Mouse (Mus musculus) heart, embryonic 12.5 days (tissue): Measurements from ENCODE around the gene Rras2. TPM values are rescaled to one million over a fixed set of nuclear protein-coding genes. Genes with fewer than 3 reads are reported as not detected.

Experiments
- ATAC-seq: fragments of 200-750 bp; cut with Nextera tagmentation; 2 replicates; pipeline ENCODE4 v1.8.0; 2017; ENCODE audit warnings: moderate TSS enrichment, moderate library complexity; ENCODE audit not compliant: insufficient number of reproducible peaks, low FRiP score
- H3K27ac ChIP-seq: fragments of 300-500 bp; sonication (generic); 2 replicates; pipeline ENCODE4 v1.5.1; 2016; ENCODE audit warnings: mild to moderate bottlenecking, moderate library complexity; ENCODE audit not compliant: poor library complexity, severe bottlenecking
- H3K27me3 ChIP-seq: fragments of 300-500 bp; sonication (generic); replicated peaks from 2 replicates; pipeline ENCODE4 v1.6.1; 2016; ENCODE audit warnings: mild to moderate bottlenecking, moderate library complexity
- H3K36me3 ChIP-seq: fragments of 300-500 bp; sonication (generic); 2 replicates; pipeline ENCODE4 v1.6.1; 2016; ENCODE audit warnings: mild to moderate bottlenecking, moderate library complexity
- H3K4me1 ChIP-seq: fragments of 300-500 bp; sonication (generic); replicated peaks from 2 replicates; pipeline ENCODE4 v1.6.1; 2016; ENCODE audit warnings: mild to moderate bottlenecking
- H3K4me2 ChIP-seq: fragments of 300-500 bp; sonication (generic); 2 replicates; pipeline ENCODE4 v1.6.1; 2016; ENCODE audit warnings: mild to moderate bottlenecking, moderate library complexity
- H3K4me3 ChIP-seq: fragments of 300-500 bp; sonication (generic); 2 replicates; pipeline ENCODE4 v1.5.1; 2016; ENCODE audit warnings: mild to moderate bottlenecking
- H3K9ac ChIP-seq: fragments of 300-500 bp; sonication (generic); 2 replicates; pipeline ENCODE4 v1.6.1; 2016; ENCODE audit warnings: mild to moderate bottlenecking, moderate library complexity
- H3K9me3 ChIP-seq: fragments of 300-500 bp; sonication (generic); replicated peaks from 2 replicates; pipeline ENCODE4 v1.6.1; 2016; ENCODE audit warnings: mild to moderate bottlenecking, moderate library complexity
- WGBS: fragments of 180-500 bp; shearing (Covaris S2); methylation state at CpG from one replicate; pipeline ENCODE4 v1.1.7; 2016; 5-methylcytosine and 5-hydroxymethylcytosine counted together
- polyA plus RNA-seq: library from polyadenylated mRNA; unstranded; fragments of >200 nt; fragmentation: Nextera tagmentation; extraction: Ambion mirVana; gene quantifications from 2 replicates; pipeline ENCODE4 v1.2.1, GENCODE M21; 2016

Gene Rras2
- polyA plus RNA-seq, 1 experiment from 2014 or later: 65.6 TPM

DNA sequence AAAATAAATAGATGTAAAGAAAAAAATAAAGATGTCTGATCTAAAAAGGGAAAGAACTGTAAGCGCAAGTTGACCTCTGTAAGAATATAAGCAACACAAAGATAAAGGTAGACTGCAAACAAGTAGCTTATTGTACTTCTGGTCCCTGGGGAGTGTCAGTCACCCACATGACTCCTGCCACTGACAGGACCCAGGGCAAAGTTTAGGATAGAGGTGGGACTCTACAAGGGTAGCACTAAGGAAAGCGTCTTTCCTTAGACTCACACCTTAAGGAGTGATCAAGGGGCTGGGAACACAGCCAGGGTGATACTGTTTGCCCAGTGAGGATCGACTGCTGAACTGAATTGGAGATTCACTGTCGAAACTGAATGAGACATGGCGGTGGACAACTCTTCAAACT, 28.7 kb downstream of the Rras2 start:
- peak overlapping the region; percentile 10; the same call in 1 of the 2 replicates for H3K4me2 ChIP-seq
- H3K27me3 ChIP-seq: no peaks in the 10 kb centered on the region
- no peaks in the 10 kb centered on the region for H3K36me3 ChIP-seq
- H3K9ac ChIP-seq: no peak overlapping the region
- no peak overlapping the region; the same call in 1 of the 2 replicates for H3K27ac ChIP-seq
- ATAC-seq: no peak
- no peaks in the 10 kb centered on the region for H3K9me3 ChIP-seq
- no peak overlapping the region for H3K4me3 ChIP-seq
- WGBS: 38% methylated on average over 5 of the region's 5 CpGs
- H3K4me1 ChIP-seq: peaks cover 66% of the 10 kb centered on the region

DNA sequence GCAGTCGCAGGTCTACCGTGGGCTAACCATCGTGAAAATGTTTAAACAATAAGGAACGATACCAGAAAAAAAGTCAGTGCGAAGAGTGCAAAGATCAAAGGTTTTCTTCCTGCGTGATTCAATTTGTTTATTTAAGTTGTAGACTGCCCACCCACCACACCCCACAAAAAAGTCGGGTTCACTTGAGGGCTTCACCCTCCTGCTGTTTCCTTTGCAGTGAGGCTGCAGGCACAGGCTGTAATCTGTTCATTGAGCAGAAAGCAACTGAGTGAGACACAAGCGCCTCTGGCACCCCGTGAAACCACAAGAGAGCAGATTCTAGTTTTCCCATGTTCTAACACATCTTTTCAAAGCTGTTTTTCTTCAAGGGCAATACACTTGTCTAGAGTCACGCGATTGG, 29.6 kb downstream of the Rras2 start:
- Histone ChIP-seq H3K4me3 (no peak overlapping the region), H3K4me2 (peak overlapping the region; percentile 10; the same call in 1 of the 2 replicates), H3K27ac (no peak overlapping the region), H3K9me3 (no peaks in the 10 kb centered on the region), H3K27me3 (no peaks in the 10 kb centered on the region), H3K9ac (no peak overlapping the region), H3K4me1 (peaks cover 58% of the 10 kb centered on the region), H3K36me3 (no peaks in the 10 kb centered on the region)
- ATAC-seq: no peak
- whole genome bisulfite sequencing: 32% methylated on average over 11 of the region's 11 CpGs

DNA sequence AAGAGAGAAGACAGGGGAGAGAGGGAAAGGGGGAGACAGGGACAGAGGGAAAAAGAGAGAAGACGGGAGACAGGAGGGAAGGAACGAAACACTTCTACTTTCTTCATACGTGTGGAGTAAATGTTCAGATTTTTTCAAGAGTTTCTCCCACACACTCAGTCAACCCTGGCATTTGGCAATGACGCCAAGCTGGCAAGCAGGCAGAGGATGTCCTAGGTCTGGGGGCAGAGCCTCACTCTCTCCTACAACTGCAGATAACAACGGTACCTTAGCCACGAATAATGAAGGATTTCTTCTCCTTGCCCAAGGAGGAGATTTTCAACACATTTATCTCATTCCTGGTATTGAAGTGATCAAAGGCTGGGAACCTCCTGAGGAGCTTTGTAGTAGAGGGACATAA, 30.2 kb downstream of the Rras2 start:
- Histone ChIP-seq H3K4me2 (no peak overlapping the region; the same call in 1 of the 2 replicates), H3K4me1 (peaks cover 56% of the 10 kb centered on the region)

DNA sequence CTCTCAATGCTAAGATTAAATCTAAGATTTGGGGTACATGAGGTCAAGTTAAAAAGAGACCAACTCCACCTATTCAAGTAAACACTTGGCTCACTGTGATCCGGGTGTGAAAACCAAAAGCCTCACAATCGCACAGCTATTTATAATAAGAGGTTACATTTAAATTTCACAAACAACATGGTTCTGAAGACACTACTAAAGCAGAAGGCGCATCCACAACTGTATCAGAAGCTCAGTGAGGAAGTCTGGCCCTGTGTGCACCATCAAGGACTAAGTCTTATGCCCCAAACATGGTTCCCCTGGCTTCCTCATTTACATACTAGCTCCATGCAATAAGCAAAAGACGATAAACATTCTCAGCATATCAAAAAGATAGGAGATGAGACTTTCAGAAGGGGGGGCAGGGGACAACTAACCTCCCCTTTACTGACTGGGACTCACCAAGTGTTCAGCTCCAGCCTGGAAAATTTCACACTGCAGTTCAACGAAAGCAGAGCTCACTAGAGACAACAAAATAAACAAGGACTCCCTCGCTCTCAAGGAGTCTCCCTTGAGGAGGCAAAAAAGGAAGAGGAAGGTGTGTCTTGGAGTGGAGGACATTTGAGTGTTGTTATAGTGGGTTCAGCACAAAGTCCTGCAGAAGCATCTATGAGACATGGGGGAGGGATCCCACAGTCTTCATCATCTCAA, 31.4 kb downstream of the Rras2 start:
- Histone ChIP-seq H3K4me3 (no peak overlapping the region), H3K4me2 (no peak overlapping the region), H3K4me1 (peaks cover 52% of the 10 kb centered on the region), H3K9me3 (no peaks in the 10 kb centered on the region), H3K27ac (no peak overlapping the region), H3K9ac (no peak overlapping the region), H3K27me3 (no peaks in the 10 kb centered on the region), H3K36me3 (no peaks in the 10 kb centered on the region)
- ATAC-seq: no peak
- WGBS: 57% methylated on average over 6 of the region's 6 CpGs

More for the DNA sequence above, 30.2 kb downstream of the Rras2 start:
- Histone ChIP-seq H3K9me3 (no peaks in the 10 kb centered on the region), H3K27ac (0 out of 2 replicates have a peak overlapping the region, but pooled peaks have one; percentile 10), H3K27me3 (no peaks in the 10 kb centered on the region), H3K9ac (peak overlapping the region; percentile 9; the same call in 1 of the 2 replicates), H3K36me3 (no peaks in the 10 kb centered on the region), H3K4me3 (no peak overlapping the region)
- ATAC-seq: no peak
- 31% methylated on average over 6 of the region's 6 CpGs for WGBS

DNA sequence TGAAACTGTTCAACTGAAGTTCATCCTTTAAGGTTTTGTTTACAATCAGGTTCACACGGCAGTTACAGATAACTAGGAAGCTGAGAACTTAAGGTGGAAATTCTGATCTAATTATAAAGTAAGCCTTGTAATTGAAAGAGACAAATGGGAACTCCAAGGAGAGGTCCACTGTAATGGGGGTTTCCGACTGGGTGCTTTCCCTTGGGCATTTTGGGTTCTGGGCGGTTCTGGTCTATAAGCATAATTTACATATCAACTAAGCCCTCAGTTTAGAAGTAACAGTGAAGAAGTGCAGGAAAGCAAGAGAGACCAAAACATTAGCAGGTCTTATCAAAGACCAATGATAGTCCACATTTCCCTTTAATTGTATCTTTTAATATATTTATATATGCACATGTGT, 33.8 kb downstream of the Rras2 start:
- 64% methylated on average over 3 of the region's 3 CpGs for WGBS
- no peaks in the 10 kb centered on the region for H3K9me3 ChIP-seq
- no peak overlapping the region for H3K27ac ChIP-seq
- no peak overlapping the region for H3K4me2 ChIP-seq
- 0 out of 2 replicates have a peak, but pooled peaks cover 8% of the 10 kb centered on the region for H3K36me3 ChIP-seq
- no peak overlapping the region for H3K9ac ChIP-seq
- H3K27me3 ChIP-seq: no peaks in the 10 kb centered on the region
- H3K4me1 ChIP-seq: peaks cover 48% of the 10 kb centered on the region
- no peak for ATAC-seq
- no peak overlapping the region for H3K4me3 ChIP-seq

DNA sequence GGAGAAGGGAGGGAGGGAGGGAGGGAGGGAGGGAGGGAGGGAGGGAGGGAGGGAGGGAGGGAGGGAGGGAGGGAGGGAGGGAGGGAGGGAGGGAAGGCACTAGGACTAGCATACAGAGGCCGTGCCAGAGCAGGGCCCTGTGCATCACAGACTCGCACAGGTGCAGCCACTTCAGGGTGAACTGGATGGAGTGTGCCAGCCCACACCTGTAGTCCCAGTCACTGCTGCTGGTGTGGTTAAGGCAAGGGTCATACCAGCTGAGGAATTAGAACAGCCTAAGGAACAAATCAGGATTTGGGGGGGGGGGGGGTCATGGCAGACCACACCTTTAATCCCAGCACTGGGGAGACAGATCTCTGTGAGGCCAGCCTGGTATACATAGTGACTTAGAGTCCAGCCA, 34.5 kb downstream of the Rras2 start:
- no peak overlapping the region for H3K9ac ChIP-seq
- H3K4me2 ChIP-seq: no peak overlapping the region
- WGBS: 68% methylated on average over 2 of the region's 2 CpGs
- no peaks in the 10 kb centered on the region for H3K27me3 ChIP-seq
- H3K36me3 ChIP-seq: 0 out of 2 replicates have a peak, but pooled peaks cover 8% of the 10 kb centered on the region
- ATAC-seq: 0 out of 2 replicates have a peak, but pooled peaks have one; percentile 52
- no peak overlapping the region for H3K4me3 ChIP-seq
- no peaks in the 10 kb centered on the region for H3K9me3 ChIP-seq
- H3K4me1 ChIP-seq: peaks cover 44% of the 10 kb centered on the region
- no peak overlapping the region for H3K27ac ChIP-seq

DNA sequence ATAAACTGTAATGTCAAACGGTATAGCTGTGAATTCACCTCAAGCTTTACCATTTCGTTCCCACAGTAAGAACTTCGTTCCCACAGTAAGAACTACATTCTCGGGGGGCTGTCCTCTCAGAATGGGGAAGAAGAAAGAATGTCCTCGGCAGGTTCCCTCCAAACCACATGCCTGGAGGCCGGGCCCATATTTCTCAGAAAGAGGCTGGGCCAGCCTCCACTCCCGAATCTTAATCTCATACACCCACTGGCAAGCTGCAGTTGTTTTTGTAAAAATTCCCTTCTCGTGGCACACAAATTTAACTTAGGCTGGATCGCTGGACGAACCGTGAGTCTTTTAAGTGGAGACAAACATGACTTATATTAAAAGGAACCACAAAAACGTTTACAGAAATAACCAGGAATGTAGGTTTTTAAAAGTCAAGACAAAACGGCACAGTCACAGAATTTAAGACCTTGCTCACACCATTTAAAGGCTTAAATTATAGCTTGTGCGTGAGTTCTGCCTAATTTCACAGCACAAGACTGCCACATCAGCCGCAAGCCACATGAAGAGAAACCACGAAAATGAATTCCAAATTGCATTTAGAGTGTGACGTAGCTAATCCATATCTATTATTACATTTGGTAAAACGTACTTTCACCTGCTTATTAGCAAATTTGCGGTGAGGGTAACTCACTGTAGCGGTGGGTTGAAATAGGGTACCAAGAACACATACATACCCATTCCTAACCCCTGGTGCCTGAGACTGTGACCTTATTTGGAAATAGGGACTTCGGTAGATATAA, 35.8 kb downstream of the Rras2 start:
- 82% methylated on average over 21 of the region's 21 CpGs for WGBS
- Histone ChIP-seq H3K27ac (no peak overlapping the region), H3K9me3 (no peaks in the 10 kb centered on the region), H3K4me3 (no peak overlapping the region), H3K4me1 (peaks cover 32% of the 10 kb centered on the region), H3K9ac (no peak overlapping the region), H3K36me3 (0 out of 2 replicates have a peak, but pooled peaks cover 8% of the 10 kb centered on the region), H3K4me2 (no peak overlapping the region), H3K27me3 (no peaks in the 10 kb centered on the region)
- no peak for ATAC-seq

DNA sequence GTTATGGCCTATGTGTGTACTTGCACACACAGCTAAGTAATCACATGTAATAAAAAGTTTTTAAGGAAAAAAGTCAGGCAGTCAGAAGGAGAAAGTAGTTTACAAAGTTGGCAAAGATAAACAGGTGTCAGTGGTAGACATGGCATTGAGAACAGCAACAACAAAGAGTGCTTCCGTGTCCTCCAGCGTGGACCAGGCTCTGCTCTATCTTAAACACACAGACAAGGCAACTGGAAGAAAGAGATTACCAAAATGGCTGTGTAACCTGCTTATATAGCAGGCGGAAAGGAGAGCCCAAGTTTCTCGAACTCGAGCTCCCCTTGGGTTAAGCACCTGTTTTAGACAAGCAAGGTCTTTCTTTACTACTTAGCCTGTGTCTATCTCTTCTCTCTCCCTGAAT, 37.3 kb downstream of the Rras2 start:
- no peak overlapping the region for H3K9ac ChIP-seq
- peak; percentile 58; the same call in 1 of the 2 replicates for ATAC-seq
- no peak overlapping the region for H3K4me2 ChIP-seq
- no peak overlapping the region for H3K27ac ChIP-seq
- 0 out of 2 replicates have a peak, but pooled peaks cover 11% of the 10 kb centered on the region for H3K36me3 ChIP-seq
- H3K27me3 ChIP-seq: no peaks in the 10 kb centered on the region
- 78% methylated on average over 5 of the region's 5 CpGs for WGBS
- peaks cover 23% of the 10 kb centered on the region for H3K4me1 ChIP-seq
- H3K9me3 ChIP-seq: no peaks in the 10 kb centered on the region
- no peak overlapping the region for H3K4me3 ChIP-seq

DNA sequence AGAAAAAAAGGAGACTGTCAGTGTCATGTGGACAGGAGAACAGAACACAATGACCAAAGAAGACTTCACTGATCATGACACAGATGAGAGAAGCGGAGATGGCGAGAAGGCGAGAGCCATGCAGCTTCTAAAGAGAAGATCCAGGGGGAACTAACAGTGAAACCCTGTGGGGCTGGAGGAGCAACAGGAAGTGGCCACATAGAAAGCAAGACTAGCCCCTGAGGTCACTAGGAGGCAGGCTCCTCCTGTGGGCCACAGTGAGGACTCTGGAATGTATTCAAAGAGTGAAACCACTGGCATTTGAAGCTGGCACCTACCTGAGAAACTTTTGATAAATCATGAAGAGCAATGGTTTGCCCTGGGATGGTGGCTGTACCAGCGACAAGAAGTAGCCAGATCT, 38.2 kb downstream of the Rras2 start:
- no peak overlapping the region for H3K27ac ChIP-seq
- H3K9me3 ChIP-seq: no peaks in the 10 kb centered on the region
- H3K36me3 ChIP-seq: 0 out of 2 replicates have a peak, but pooled peaks cover 11% of the 10 kb centered on the region
- H3K4me1 ChIP-seq: peaks cover 23% of the 10 kb centered on the region
- no peaks in the 10 kb centered on the region for H3K27me3 ChIP-seq
- 89% methylated on average over 4 of the region's 4 CpGs for WGBS
- no peak overlapping the region for H3K9ac ChIP-seq
- H3K4me2 ChIP-seq: no peak overlapping the region
- no peak for ATAC-seq
- no peak overlapping the region for H3K4me3 ChIP-seq

DNA sequence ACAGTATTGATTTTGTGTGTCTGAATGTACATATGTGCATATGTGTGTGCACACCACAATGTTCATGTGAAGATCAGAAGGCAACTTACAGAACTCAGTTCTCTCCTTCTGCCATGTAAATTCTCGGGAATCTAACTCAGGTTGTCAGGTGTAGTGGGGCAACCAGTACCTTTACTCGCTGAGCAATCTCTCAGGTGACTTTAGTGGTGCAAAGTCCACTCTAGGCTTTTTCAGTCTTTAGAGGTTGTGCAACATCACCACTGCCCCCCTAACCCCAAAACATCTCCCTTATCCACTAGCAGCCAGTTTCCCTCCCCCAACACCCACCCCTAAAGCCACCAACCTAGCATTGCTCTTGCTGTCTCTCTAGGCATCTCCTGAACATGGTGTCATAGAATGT, 43.0 kb downstream of the Rras2 start:
- H3K4me1 ChIP-seq: peaks cover 37% of the 10 kb centered on the region
- WGBS: 80% methylated on average over 2 of the region's 2 CpGs

DNA sequence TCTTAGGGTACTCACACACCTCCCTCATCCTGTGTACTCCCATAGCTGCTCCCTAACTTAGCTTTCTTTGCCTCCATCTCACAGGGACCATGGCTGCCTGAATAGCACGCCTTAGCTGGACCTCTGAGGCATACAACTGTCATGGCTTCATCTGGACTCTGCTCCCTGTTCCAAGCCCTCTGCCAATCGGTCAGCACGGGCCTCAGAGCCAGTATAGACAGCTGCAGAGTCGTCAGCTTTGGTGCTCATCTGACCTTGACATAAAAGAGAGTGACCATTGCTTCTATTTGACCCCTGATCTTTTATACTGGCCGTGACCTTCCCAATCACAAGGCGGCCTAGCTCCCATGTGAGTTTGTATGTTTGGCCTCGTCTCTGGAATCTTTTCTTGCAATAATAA, 43.4 kb downstream of the Rras2 start:
- ATAC-seq: no peak
- H3K27ac ChIP-seq: no peak overlapping the region

More for the DNA sequence above, 43.0 kb downstream of the Rras2 start:
- H3K27me3 ChIP-seq: no peaks in the 10 kb centered on the region
- no peak overlapping the region for H3K27ac ChIP-seq
- H3K9me3 ChIP-seq: no peaks in the 10 kb centered on the region
- H3K9ac ChIP-seq: no peak overlapping the region
- H3K4me2 ChIP-seq: no peak overlapping the region
- ATAC-seq: no peak
- H3K36me3 ChIP-seq: 0 out of 2 replicates have a peak, but pooled peaks cover 7% of the 10 kb centered on the region
- H3K4me3 ChIP-seq: no peak overlapping the region

More for the DNA sequence above, 43.4 kb downstream of the Rras2 start:
- Histone ChIP-seq H3K9ac (no peak overlapping the region), H3K27me3 (no peaks in the 10 kb centered on the region), H3K4me1 (peaks cover 32% of the 10 kb centered on the region), H3K9me3 (no peaks in the 10 kb centered on the region), H3K4me3 (no peak overlapping the region), H3K4me2 (no peak overlapping the region), H3K36me3 (0 out of 2 replicates have a peak, but pooled peaks cover 3% of the 10 kb centered on the region)
- WGBS: 76% methylated on average over 7 of the region's 7 CpGs
